Mouse (Mus musculus): ENCODE measurements at regions not wholly inside any gene's neighbourhood (a gene's known extent, or its start where the extent isn't known, plus 50 kb on each side); places are given as distances from the start of the nearest gene placed in this dataset.

GRCm38 (mm10) chr17:79501031-79501474 is 110.6 kb upstream of the Rmdn2 start:
- CTCF ChIA-PET = no interaction called here

GRCm38 (mm10) chr17:79501926-79502325 is 109.7 kb upstream of the Rmdn2 start:
- CTCF ChIA-PET = no interaction called here

GRCm38 (mm10) chr17:79503037-79503436 is 108.6 kb upstream of the Rmdn2 start:
- CTCF ChIA-PET = no interaction called here

- CTCF ChIA-PET = no interaction called here
These were observed 107.5 kb upstream of the Rmdn2 start for GRCm38 (mm10) chr17:79504209-79504608.

GRCm38 (mm10) chr17:79505565-79505964 is 106.1 kb upstream of the Rmdn2 start:
- CTCF ChIA-PET = no interaction called here

- CTCF ChIA-PET = no interaction called here
These were observed 102.4 kb upstream of the Rmdn2 start for GRCm38 (mm10) chr17:79509281-79509680.

GRCm38 (mm10) chr17:79509957-79510710 is 101.5 kb upstream of the Rmdn2 start:
- CTCF ChIA-PET = no interaction called here

- CTCF ChIA-PET = no interaction called here
These were observed 100.4 kb upstream of the Rmdn2 start for GRCm38 (mm10) chr17:79511218-79511617.

GRCm38 (mm10) chr17:79514076-79514475 is 97.6 kb upstream of the Rmdn2 start:
- CTCF ChIA-PET = no interaction called here

GRCm38 (mm10) chr17:79518185-79518584 is 93.5 kb upstream of the Rmdn2 start:
- CTCF ChIA-PET = no interaction called here

- CTCF ChIA-PET = no interaction called here
These were observed 93.0 kb upstream of the Rmdn2 start for GRCm38 (mm10) chr17:79518696-79519095.

- CTCF ChIA-PET = no interaction called here
These were observed 92.3 kb upstream of the Rmdn2 start for GRCm38 (mm10) chr17:79519356-79519755.

GRCm38 (mm10) chr17:79520283-79520682 is 91.4 kb upstream of the Rmdn2 start:
- CTCF ChIA-PET = no interaction called here

- CTCF ChIA-PET = no interaction called here
These were observed 90.0 kb upstream of the Rmdn2 start for GRCm38 (mm10) chr17:79521691-79522090.

- CTCF ChIA-PET = no interaction called here
These were observed 88.4 kb upstream of the Rmdn2 start for GRCm38 (mm10) chr17:79523230-79523629.

GRCm38 (mm10) chr17:79527391-79527790 is 84.3 kb upstream of the Rmdn2 start:
- CTCF ChIA-PET = interaction anchor here (0.7 kb wide), 1 partner anchor 1096 kb away, joined by 6 read pairs; no protein-coding TSS in a partner anchor

- CTCF ChIA-PET = no interaction called here
These were observed 75.1 kb upstream of the Rmdn2 start for GRCm38 (mm10) chr17:79536549-79536948.

- CTCF ChIA-PET = no interaction called here
These were observed 72.9 kb upstream of the Rmdn2 start for GRCm38 (mm10) chr17:79538789-79539188.

GRCm38 (mm10) chr17:79540038-79540437 is 71.6 kb upstream of the Rmdn2 start:
- CTCF ChIA-PET = no interaction called here

GRCm38 (mm10) chr17:79540511-79540910 is 71.2 kb upstream of the Rmdn2 start:
- CTCF ChIA-PET = no interaction called here

GRCm38 (mm10) chr17:79543907-79544522 is 67.6 kb upstream of the Rmdn2 start:
- CTCF ChIA-PET = no interaction called here

GRCm38 (mm10) chr17:79545878-79546277 is 65.8 kb upstream of the Rmdn2 start:
- CTCF ChIA-PET = no interaction called here

- CTCF ChIA-PET = no interaction called here
These were observed 64.6 kb upstream of the Rmdn2 start for GRCm38 (mm10) chr17:79547075-79547474.

- CTCF ChIA-PET = no interaction called here
These were observed 64.1 kb upstream of the Rmdn2 start for GRCm38 (mm10) chr17:79547524-79547923.
